Mouse (Mus musculus) embryonic facial prominence, embryonic 13.5 days (tissue): Measurements from ENCODE around the gene Fut8. TPM values are rescaled to one million over a fixed set of nuclear protein-coding genes. Genes with fewer than 3 reads are reported as not detected.
A peak's percentile ranks its signal among the peaks of the same experiment; 100 is the strongest.

Source experiments
- ATAC-seq: fragments of 200-750 bp; cut with Nextera tagmentation; 2 replicates; pipeline ENCODE4 v1.8.0; 2017; ENCODE audit warnings: low read depth; ENCODE audit not compliant: insufficient number of reproducible peaks, insufficient read depth, low FRiP score, low TSS enrichment
- H3K27ac ChIP-seq: fragments of 300-500 bp; sonication (generic); 2 replicates; pipeline ENCODE4 v1.5.1; 2015; ENCODE audit warnings: moderate library complexity, mild to moderate bottlenecking, inconsistent platforms
- H3K27me3 ChIP-seq: fragments of 300-500 bp; sonication (generic); 2 replicates; pipeline ENCODE4 v1.6.1; 2015; ENCODE audit warnings: mild to moderate bottlenecking, inconsistent platforms
- H3K36me3 ChIP-seq: fragments of 300-500 bp; sonication (generic); 2 replicates; pipeline ENCODE4 v1.6.1; 2015; ENCODE audit warnings: mild to moderate bottlenecking, inconsistent platforms
- H3K4me1 ChIP-seq: fragments of 300-500 bp; sonication (generic); 2 replicates; pipeline ENCODE4 v1.6.1; 2015; ENCODE audit warnings: inconsistent platforms
- H3K4me2 ChIP-seq: fragments of 300-500 bp; sonication (generic); 2 replicates; pipeline ENCODE4 v1.6.1; 2015; ENCODE audit warnings: moderate library complexity, mild to moderate bottlenecking, inconsistent platforms
- H3K4me3 ChIP-seq: fragments of 300-500 bp; sonication (generic); 2 replicates; pipeline ENCODE4 v1.5.1; 2015; ENCODE audit warnings: mild to moderate bottlenecking, inconsistent platforms
- H3K9ac ChIP-seq: fragments of 300-500 bp; sonication (generic); 2 replicates; pipeline ENCODE4 v1.6.1; 2015; ENCODE audit warnings: mild to moderate bottlenecking, inconsistent platforms
- H3K9me3 ChIP-seq: fragments of 300-500 bp; sonication (generic); 2 replicates; pipeline ENCODE4 v1.6.1; 2016; ENCODE audit warnings: inconsistent platforms
- WGBS: fragments of 180-500 bp; shearing (Covaris S2); methylation state at CpG from one replicate; pipeline ENCODE4 v1.1.7; 2015; ENCODE audit warnings: mixed read lengths; 5-methylcytosine and 5-hydroxymethylcytosine counted together
- polyA plus RNA-seq: library from polyadenylated mRNA; unstranded; fragments of >200 nt; fragmentation: Nextera tagmentation; extraction: Ambion mirVana; gene quantifications from 2 replicates; pipeline ENCODE4 v1.2.1, GENCODE M21; 2015

The Fut8 gene
- polyA plus RNA-seq, 1 experiment from 2014 or later = 25.6 TPM

GRCm38 (mm10) chr12:77224121-77224520 is 13.8 kb upstream of the Fut8 start:
- no peak overlapping the region for H3K9ac ChIP-seq
- H3K4me3 ChIP-seq = no peak overlapping the region
- WGBS = 75% methylated on average over 4 of the region's 4 CpGs
- no peak overlapping the region for H3K4me2 ChIP-seq
- H3K27me3 ChIP-seq = no peaks in the 10 kb centered on the region
- H3K27ac ChIP-seq = no peak overlapping the region
- no peaks in the 10 kb centered on the region for H3K36me3 ChIP-seq
- ATAC-seq = no peak
- no peaks in the 10 kb centered on the region for H3K9me3 ChIP-seq
- no peaks in the 10 kb centered on the region for H3K4me1 ChIP-seq

GRCm38 (mm10) chr12:77224891-77225290 is 13.0 kb upstream of the Fut8 start:
- Histone ChIP-seq H3K9me3 (no peaks in the 10 kb centered on the region), H3K27me3 (no peaks in the 10 kb centered on the region), H3K36me3 (no peaks in the 10 kb centered on the region), H3K4me3 (no peak overlapping the region), H3K27ac (no peak overlapping the region), H3K4me1 (no peaks in the 10 kb centered on the region), H3K9ac (no peak overlapping the region), H3K4me2 (no peak overlapping the region)
- WGBS = 66% methylated on average over 4 of the region's 4 CpGs
- ATAC-seq = no peak

GRCm38 (mm10) chr12:77225727-77226126 is 12.2 kb upstream of the Fut8 start:
- WGBS = 46% methylated on average over 3 of the region's 3 CpGs
- Histone ChIP-seq H3K27ac (no peak overlapping the region), H3K36me3 (no peaks in the 10 kb centered on the region), H3K27me3 (no peaks in the 10 kb centered on the region), H3K4me3 (no peak overlapping the region), H3K4me1 (no peaks in the 10 kb centered on the region), H3K9me3 (no peaks in the 10 kb centered on the region), H3K4me2 (no peak overlapping the region), H3K9ac (no peak overlapping the region)
- ATAC-seq = no peak

DNA sequence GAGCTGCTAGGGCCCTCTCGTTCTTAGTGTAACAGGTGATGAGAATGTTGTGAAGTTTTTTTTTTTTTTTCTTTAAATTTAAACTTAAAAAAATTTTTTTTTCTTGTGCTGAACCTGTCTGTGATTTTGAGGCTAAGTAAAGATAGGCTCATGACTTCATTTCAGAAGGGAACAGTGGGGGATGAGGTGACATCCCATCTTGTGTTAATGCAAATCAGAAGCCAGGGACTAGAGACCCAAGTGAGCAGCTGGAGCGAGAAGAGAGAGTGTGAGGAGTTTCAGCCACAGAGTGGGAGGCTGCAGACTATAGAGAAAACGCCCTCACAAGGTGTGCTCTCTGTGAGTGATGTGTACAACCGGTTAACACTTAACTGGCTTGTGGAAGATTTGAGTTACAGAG is 2.0 kb upstream of the Fut8 start:
- no peak overlapping the region for H3K27ac ChIP-seq
- no peaks in the 10 kb centered on the region for H3K36me3 ChIP-seq
- H3K4me2 ChIP-seq = no peak overlapping the region
- H3K4me1 ChIP-seq = peaks cover 6% of the 10 kb centered on the region
- H3K27me3 ChIP-seq = no peaks in the 10 kb centered on the region
- no peak for ATAC-seq
- no peak overlapping the region for H3K9ac ChIP-seq
- H3K4me3 ChIP-seq = no peak overlapping the region
- 59% methylated on average over 4 of the region's 4 CpGs for WGBS
- H3K9me3 ChIP-seq = no peaks in the 10 kb centered on the region

DNA sequence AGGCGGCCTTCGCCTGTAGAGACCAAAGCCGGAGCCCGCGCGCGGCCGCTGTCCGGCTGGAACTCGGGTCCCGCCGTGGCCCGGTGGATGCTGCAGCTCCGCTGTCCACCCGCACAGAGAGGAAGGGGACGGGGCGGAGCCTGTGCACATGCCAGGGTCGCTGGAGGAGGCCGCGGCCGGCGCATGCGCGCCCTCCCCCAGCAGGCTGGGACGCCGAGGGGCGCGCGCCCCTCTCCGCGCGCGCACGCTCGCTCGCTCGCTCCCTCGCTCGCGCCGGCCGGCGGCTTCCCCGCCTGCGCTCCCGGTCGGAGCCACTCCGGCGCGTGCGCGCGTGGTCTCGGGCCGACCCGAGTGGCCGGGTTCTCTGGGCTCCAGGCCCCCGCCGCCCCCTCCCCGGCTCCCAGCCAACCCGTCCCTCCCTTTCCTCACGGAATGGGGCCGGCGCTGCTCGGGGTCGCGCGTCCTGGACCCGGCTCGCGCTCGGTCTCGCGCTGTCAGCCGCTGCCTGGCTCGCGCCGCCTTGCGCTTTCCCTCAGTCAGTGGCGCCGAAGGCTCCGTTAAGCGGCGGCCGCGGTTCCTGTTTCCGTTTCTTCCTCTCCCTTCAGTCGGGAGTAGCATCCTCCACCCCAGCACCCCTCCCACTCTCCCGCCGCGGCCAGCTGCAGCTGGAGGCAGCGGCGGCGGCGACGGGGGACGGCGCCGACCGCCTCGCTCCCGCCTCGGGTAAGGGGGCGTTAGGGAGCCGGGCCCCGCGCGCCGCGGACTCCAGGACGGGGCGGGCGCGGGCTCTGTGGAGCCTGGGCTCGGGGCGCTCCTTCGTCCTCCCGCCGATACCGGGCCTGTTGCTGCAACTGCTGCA is 835 bp downstream of the Fut8 start:
- H3K36me3 ChIP-seq = no peaks in the 10 kb centered on the region
- ATAC-seq = peak; percentile 94
- peak overlapping the region; percentile 94 for H3K9ac ChIP-seq
- H3K27me3 ChIP-seq = no peaks in the 10 kb centered on the region
- H3K27ac ChIP-seq = peak overlapping the region; percentile 85
- peak overlapping the region; percentile 91 for H3K4me2 ChIP-seq
- no peaks in the 10 kb centered on the region for H3K9me3 ChIP-seq
- H3K4me1 ChIP-seq = peaks cover 6% of the 10 kb centered on the region
- WGBS = under 1% methylated on average over 92 of the region's 120 CpGs
- H3K4me3 ChIP-seq = peak overlapping the region; percentile 86

- no peaks in the 10 kb centered on the region for H3K36me3 ChIP-seq
- peaks cover 6% of the 10 kb centered on the region for H3K4me1 ChIP-seq
- no peaks in the 10 kb centered on the region for H3K27me3 ChIP-seq
- peak overlapping the region; percentile 94 for H3K9ac ChIP-seq
- peak overlapping the region; percentile 85 for H3K27ac ChIP-seq
- peak overlapping the region; percentile 86 for H3K4me3 ChIP-seq
- WGBS = 1% methylated on average over 29 of the region's 29 CpGs
- H3K4me2 ChIP-seq = peak overlapping the region; percentile 91
- no peaks in the 10 kb centered on the region for H3K9me3 ChIP-seq
- no peak; the same call in 1 of the 2 replicates for ATAC-seq
Observed at GRCm38 (mm10) chr12:77239390-77240061, 1.6 kb downstream of the Fut8 start.

DNA sequence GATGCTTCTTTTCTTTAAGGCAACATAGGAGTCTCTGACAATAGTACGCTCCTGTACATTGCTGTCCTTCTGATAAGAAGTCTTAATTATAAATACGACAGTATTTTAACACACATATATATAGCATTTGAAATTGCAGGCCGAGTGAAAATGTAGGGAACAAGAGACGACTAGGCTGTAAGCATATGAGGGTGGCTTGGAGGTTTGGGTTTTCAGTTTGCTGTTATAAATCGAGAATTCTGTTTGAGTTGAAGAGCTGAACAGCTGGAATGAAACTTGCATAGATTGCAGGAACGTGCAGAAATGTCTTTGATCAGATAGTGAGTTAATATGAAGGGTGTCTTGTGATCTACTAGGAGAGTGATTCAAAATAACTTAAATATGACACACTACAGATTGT is 2.4 kb downstream of the Fut8 start:
- peak overlapping the region; percentile 11; the same call in 1 of the 2 replicates for H3K4me2 ChIP-seq
- 48% methylated on average over 6 of the region's 6 CpGs for WGBS
- ATAC-seq = no peak

DNA sequence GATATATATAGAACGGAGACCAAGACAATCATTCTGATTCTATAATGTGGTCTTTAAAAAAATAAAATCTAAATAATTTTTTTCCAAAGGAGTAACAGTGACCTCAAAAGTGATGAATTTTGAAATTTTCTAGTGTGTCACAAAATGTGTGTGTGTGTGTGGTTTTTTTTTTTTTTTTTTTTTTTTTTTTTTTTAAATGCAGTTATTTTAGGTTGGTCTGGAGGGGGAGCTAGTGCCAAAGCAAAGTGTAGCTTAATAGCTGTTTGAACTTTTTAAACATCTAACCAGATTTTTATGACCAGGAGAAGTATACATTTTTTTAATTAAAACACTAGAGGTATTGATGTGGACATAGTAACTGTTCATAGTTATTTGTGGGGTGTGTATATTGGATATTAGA is 2.9 kb downstream of the Fut8 start:
- H3K36me3 ChIP-seq = no peaks in the 10 kb centered on the region
- no peak overlapping the region for H3K27ac ChIP-seq
- H3K4me3 ChIP-seq = no peak overlapping the region
- WGBS = 58% methylated on average over 1 of the region's 1 CpGs
- H3K9me3 ChIP-seq = no peaks in the 10 kb centered on the region
- H3K27me3 ChIP-seq = no peaks in the 10 kb centered on the region
- H3K4me2 ChIP-seq = no peak overlapping the region
- no peak for ATAC-seq
- peaks cover 6% of the 10 kb centered on the region for H3K4me1 ChIP-seq
- H3K9ac ChIP-seq = no peak overlapping the region

More for the DNA sequence above, 2.4 kb downstream of the Fut8 start:
- H3K9ac ChIP-seq = no peak overlapping the region
- no peaks in the 10 kb centered on the region for H3K9me3 ChIP-seq
- no peaks in the 10 kb centered on the region for H3K27me3 ChIP-seq
- H3K4me3 ChIP-seq = peak overlapping the region; percentile 10; the same call in 1 of the 2 replicates
- H3K36me3 ChIP-seq = no peaks in the 10 kb centered on the region
- no peak overlapping the region for H3K27ac ChIP-seq
- H3K4me1 ChIP-seq = peaks cover 6% of the 10 kb centered on the region

- H3K4me2 ChIP-seq = no peak overlapping the region
- H3K9me3 ChIP-seq = no peaks in the 10 kb centered on the region
- no peaks in the 10 kb centered on the region for H3K36me3 ChIP-seq
- no peak overlapping the region for H3K27ac ChIP-seq
- H3K9ac ChIP-seq = no peak overlapping the region
- no peak overlapping the region for H3K4me3 ChIP-seq
- H3K4me1 ChIP-seq = no peaks in the 10 kb centered on the region
- no peak for ATAC-seq
- no peaks in the 10 kb centered on the region for H3K27me3 ChIP-seq
Observed at GRCm38 (mm10) chr12:77262650-77263049, 24.7 kb downstream of the Fut8 start.

DNA sequence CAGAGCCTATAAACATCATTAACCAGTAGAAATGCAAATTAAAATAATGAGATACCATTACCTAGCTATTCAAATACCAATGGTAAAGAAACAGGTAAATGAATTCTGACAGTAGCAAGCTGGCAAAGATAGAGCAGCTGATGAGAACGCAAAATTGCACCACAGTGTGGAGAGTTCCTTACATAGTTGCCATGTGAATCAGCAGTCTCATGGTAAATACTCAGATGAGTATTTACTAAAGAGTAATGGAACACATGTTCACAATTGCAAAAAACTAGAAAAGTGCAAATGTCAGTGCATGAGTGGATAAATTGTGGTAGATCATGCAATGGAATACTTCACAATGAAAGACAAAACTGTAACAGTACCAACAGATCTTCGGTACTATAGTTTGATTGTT is 25.9 kb downstream of the Fut8 start:
- 75% methylated on average over 2 of the region's 2 CpGs for WGBS
- no peak overlapping the region for H3K4me2 ChIP-seq
- H3K4me3 ChIP-seq = no peak overlapping the region
- H3K27me3 ChIP-seq = no peaks in the 10 kb centered on the region
- no peak for ATAC-seq
- no peak overlapping the region for H3K9ac ChIP-seq
- no peaks in the 10 kb centered on the region for H3K4me1 ChIP-seq
- no peaks in the 10 kb centered on the region for H3K9me3 ChIP-seq
- H3K27ac ChIP-seq = no peak overlapping the region
- no peaks in the 10 kb centered on the region for H3K36me3 ChIP-seq

DNA sequence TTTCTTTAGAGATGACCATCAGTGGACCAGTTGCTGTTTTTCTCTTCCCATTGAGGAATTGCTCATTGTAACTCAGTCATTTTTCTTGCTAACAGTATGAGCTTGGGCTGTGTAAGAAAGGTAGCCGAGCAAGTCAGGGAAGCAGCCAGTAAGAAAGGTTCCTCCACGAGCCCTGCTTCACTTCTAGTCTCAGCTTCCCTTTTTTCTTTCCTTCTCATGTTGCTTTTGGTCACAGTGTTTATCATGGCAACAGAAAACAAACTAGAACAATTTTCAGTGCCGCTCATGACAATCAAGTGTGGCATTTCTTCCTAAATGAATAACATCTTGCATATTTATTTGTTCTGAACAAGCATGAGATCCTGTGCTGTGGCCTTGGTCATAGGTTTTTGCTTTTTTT is 32.8 kb downstream of the Fut8 start:
- H3K4me1 ChIP-seq = no peaks in the 10 kb centered on the region
- H3K27ac ChIP-seq = no peak overlapping the region
- H3K9me3 ChIP-seq = no peaks in the 10 kb centered on the region
- no peak for ATAC-seq
- 51% methylated on average over 3 of the region's 3 CpGs for WGBS
- H3K9ac ChIP-seq = no peak overlapping the region
- H3K36me3 ChIP-seq = no peaks in the 10 kb centered on the region
- H3K4me3 ChIP-seq = no peak overlapping the region
- H3K4me2 ChIP-seq = no peak overlapping the region
- no peaks in the 10 kb centered on the region for H3K27me3 ChIP-seq

- ATAC-seq = no peak
- 93% methylated on average over 2 of the region's 2 CpGs for WGBS
Observed at GRCm38 (mm10) chr12:77288507-77288906, 50.6 kb downstream of the Fut8 start.

More at GRCm38 (mm10) chr12:77288507-77288906, 50.6 kb downstream of the Fut8 start:
- Histone ChIP-seq H3K4me2 (no peak overlapping the region), H3K27ac (no peak overlapping the region), H3K36me3 (no peaks in the 10 kb centered on the region), H3K9ac (no peak overlapping the region), H3K9me3 (no peaks in the 10 kb centered on the region), H3K4me3 (no peak overlapping the region), H3K27me3 (no peaks in the 10 kb centered on the region), H3K4me1 (peaks cover 5% of the 10 kb centered on the region; the same call in 1 of the 2 replicates)
